Mouse (Mus musculus) midbrain, postnatal 0 days (tissue): ENCODE measurements around the gene Nek4. TPM values are rescaled to one million over a fixed set of nuclear protein-coding genes. Genes with fewer than 3 reads are reported as not detected.

Experiments used
- ATAC-seq: fragments of 200-750 bp; cut with Nextera tagmentation; 2 replicates; pipeline ENCODE4 v1.8.0; 2017; ENCODE audit warnings: moderate number of reproducible peaks, mild to moderate bottlenecking, moderate TSS enrichment, moderate library complexity; ENCODE audit not compliant: low FRiP score
- DNase-seq: peaks from one replicate; pipeline ENCODE4 v3.0.0-alpha.2; 2015; ENCODE audit warnings: low spot score
- H3K27ac ChIP-seq: fragments of 300-500 bp; sonication (generic); 2 replicates; pipeline ENCODE4 v1.5.1; 2014; ENCODE audit warnings: low read depth, mild to moderate bottlenecking, low read length, mixed read lengths
- H3K27me3 ChIP-seq: fragments of 300-500 bp; sonication (generic); 2 replicates; pipeline ENCODE4 v1.6.1; 2014; ENCODE audit warnings: low read length, control low read depth, mixed read lengths; ENCODE audit not compliant: insufficient read depth
- H3K36me3 ChIP-seq: fragments of 300-500 bp; sonication (generic); 2 replicates; pipeline ENCODE4 v1.6.1; 2014; ENCODE audit warnings: low read length, control low read depth, mixed read lengths; ENCODE audit not compliant: insufficient read depth
- H3K4me1 ChIP-seq: fragments of 300-500 bp; sonication (generic); 2 replicates; pipeline ENCODE4 v1.6.1; 2014; ENCODE audit warnings: mild to moderate bottlenecking, control low read depth, antibody characterized with exemption, low read length, mixed read lengths; ENCODE audit not compliant: insufficient read depth
- H3K4me2 ChIP-seq: fragments of 300-500 bp; sonication (generic); 2 replicates; pipeline ENCODE4 v1.6.1; 2014; ENCODE audit warnings: low read depth, mild to moderate bottlenecking, low read length, mixed read lengths; ENCODE audit not compliant: poor library complexity, severe bottlenecking
- H3K4me3 ChIP-seq: fragments of 300-500 bp; sonication (generic); 2 replicates; pipeline ENCODE4 v1.5.1; 2014; ENCODE audit warnings: low read depth, mild to moderate bottlenecking, low read length, moderate library complexity
- H3K9ac ChIP-seq: fragments of 300-500 bp; sonication (generic); replicated peaks from 2 replicates; pipeline ENCODE4 v1.6.1; 2014; ENCODE audit warnings: mild to moderate bottlenecking, low read length, moderate library complexity, mixed read lengths; ENCODE audit not compliant: poor library complexity, severe bottlenecking
- H3K9me3 ChIP-seq: fragments of 300-500 bp; sonication (generic); 2 replicates; pipeline ENCODE4 v1.6.1; 2016; ENCODE audit warnings: low read length, control low read depth
- CTCF ChIP-seq: IDR thresholded peaks from 2 replicates; pipeline ENCODE4 v1.5.1; 2016; ENCODE audit warnings: antibody characterized with exemption, mild to moderate bottlenecking
- WGBS: fragments of 180-500 bp; shearing (Covaris S2); extraction: QIAGEN DNeasy Blood & Tissue Kit; methylation state at CpG from one replicate; pipeline ENCODE4 v1.1.7; 2014; 5-methylcytosine and 5-hydroxymethylcytosine counted together
- polyA plus RNA-seq: library from polyadenylated mRNA; unstranded; fragments of >200 nt; fragmentation: Nextera tagmentation; extraction: Ambion mirVana; gene quantifications from 2 replicates; pipeline ENCODE4 v1.2.1, GENCODE M21; 2015
- total RNA-seq: library from RNA; depleted of rRNA; stranded (reverse); fragments of >200 nt; gene quantifications from 2 replicates; pipeline ENCODE4 v1.2.3, GENCODE M21; 2014; rRNA removed

The Nek4 gene
- total RNA-seq (15.6 and 17.7 TPM in 2 replicates), polyA plus RNA-seq (12.8 and 13.8 TPM in 2 replicates)

- peaks cover 4% of the 10 kb centered on the region; the same call in 1 of the 2 replicates for H3K4me1 ChIP-seq
- H3K36me3 ChIP-seq: peaks cover 3% of the 10 kb centered on the region; the same call in 1 of the 2 replicates
- DNase-seq (peak; percentile 99), ATAC-seq (peak; percentile 99)
- TF ChIP-seq CTCF: peak; percentile 64
- H3K27ac ChIP-seq: peak within 1 kb of the TSS; percentile 82
- no peaks in the 10 kb centered on the region for H3K9me3 ChIP-seq
- H3K27me3 ChIP-seq: no peaks in the 10 kb centered on the region
- H3K4me2 ChIP-seq: peak within 1 kb of the TSS; percentile 82
- peak within 1 kb of the TSS; percentile 68 for H3K4me3 ChIP-seq
- peak within 1 kb of the TSS; percentile 75 for H3K9ac ChIP-seq
- under 1% methylated on average over 57 of the region's 57 CpGs for WGBS
Observed at GRCm38 (mm10) chr14:30951154-30951825, at the start of gene Nek4. Nek4 (plus strand) TSS chr14:30951377.

GRCm38 (mm10) chr14:30902628-30903027 is 48.5 kb upstream of the Nek4 start:
- H3K9ac ChIP-seq: no peak overlapping the region
- H3K36me3 ChIP-seq: no peaks in the 10 kb centered on the region
- no peak for DNase-seq
- no peak overlapping the region for H3K4me3 ChIP-seq
- H3K9me3 ChIP-seq: no peaks in the 10 kb centered on the region
- no peak for TF ChIP-seq CTCF
- ATAC-seq: no peak
- H3K4me2 ChIP-seq: no peak overlapping the region
- 91% methylated on average over 5 of the region's 5 CpGs for WGBS
- no peak overlapping the region for H3K27ac ChIP-seq
- no peaks in the 10 kb centered on the region for H3K4me1 ChIP-seq
- no peaks in the 10 kb centered on the region for H3K27me3 ChIP-seq

GRCm38 (mm10) chr14:30903036-30903435 is 48.1 kb upstream of the Nek4 start:
- H3K9ac ChIP-seq: no peak overlapping the region
- no peak overlapping the region for H3K4me3 ChIP-seq
- H3K4me2 ChIP-seq: no peak overlapping the region
- H3K27me3 ChIP-seq: no peaks in the 10 kb centered on the region
- WGBS: 73% methylated on average over 3 of the region's 3 CpGs
- TF ChIP-seq CTCF: no peak
- H3K36me3 ChIP-seq: no peaks in the 10 kb centered on the region
- ATAC-seq (no peak), DNase-seq (no peak)
- H3K27ac ChIP-seq: no peak overlapping the region
- H3K9me3 ChIP-seq: no peaks in the 10 kb centered on the region
- H3K4me1 ChIP-seq: no peaks in the 10 kb centered on the region

- 78% methylated on average over 8 of the region's 8 CpGs for WGBS
- DNase-seq (no peak), ATAC-seq (no peak)
- H3K9ac ChIP-seq: no peak overlapping the region
- no peak overlapping the region for H3K4me3 ChIP-seq
- no peak overlapping the region for H3K4me2 ChIP-seq
- no peak for TF ChIP-seq CTCF
- no peaks in the 10 kb centered on the region for H3K27me3 ChIP-seq
- H3K36me3 ChIP-seq: no peaks in the 10 kb centered on the region
- no peak overlapping the region for H3K27ac ChIP-seq
- no peaks in the 10 kb centered on the region for H3K9me3 ChIP-seq
- no peaks in the 10 kb centered on the region for H3K4me1 ChIP-seq
Observed at GRCm38 (mm10) chr14:30904307-30904706, 46.9 kb upstream of the Nek4 start.

- H3K4me1 ChIP-seq: no peaks in the 10 kb centered on the region
- H3K9ac ChIP-seq: no peak overlapping the region
- no peaks in the 10 kb centered on the region for H3K27me3 ChIP-seq
- no peak overlapping the region for H3K4me3 ChIP-seq
- no peaks in the 10 kb centered on the region for H3K36me3 ChIP-seq
- ATAC-seq (no peak), DNase-seq (no peak)
- no peak for TF ChIP-seq CTCF
- H3K9me3 ChIP-seq: no peaks in the 10 kb centered on the region
- no peak overlapping the region for H3K27ac ChIP-seq
- H3K4me2 ChIP-seq: no peak overlapping the region
- 96% methylated on average over 6 of the region's 6 CpGs for WGBS
Observed at GRCm38 (mm10) chr14:30906001-30906400, 45.2 kb upstream of the Nek4 start.

- ATAC-seq (no peak), DNase-seq (no peak)
- no peak for TF ChIP-seq CTCF
- H3K4me2 ChIP-seq: no peak overlapping the region
- H3K9me3 ChIP-seq: no peaks in the 10 kb centered on the region
- H3K4me3 ChIP-seq: no peak overlapping the region
- no peak overlapping the region for H3K27ac ChIP-seq
- no peak overlapping the region for H3K9ac ChIP-seq
- no peaks in the 10 kb centered on the region for H3K36me3 ChIP-seq
- 93% methylated on average over 3 of the region's 3 CpGs for WGBS
- H3K27me3 ChIP-seq: no peaks in the 10 kb centered on the region
- no peaks in the 10 kb centered on the region for H3K4me1 ChIP-seq
Observed at GRCm38 (mm10) chr14:30907814-30908265, 43.3 kb upstream of the Nek4 start.
